Mouse (Mus musculus): ENCODE measurements around the gene Elk3. TPM values are rescaled to one million over a fixed set of nuclear protein-coding genes. Genes with fewer than 3 reads are reported as not detected.
"Not testable (repeated sequence)": the region's sequence is repeated elsewhere in the genome, so short reads cannot be mapped to it uniquely, and the experiment has no call there.

Gene Elk3
- polyA plus RNA-seq (2015; fragmentation: Nextera tagmentation; extraction: Ambion mirVana): 7.2 and 8.2 TPM in 2 replicates

GRCm38 (mm10) chr10:93310721-93311411 lies at the start of gene Elk3:
Elk3 (minus strand) TSS chr10:93311135.
- H3K4me3 ChIP-seq: peak within 1 kb of the TSS; percentile 56
- H3K36me3 ChIP-seq (ENCODE audit: poor library complexity, severe bottlenecking): no peaks in the 10 kb centered on the region
- H3K9me3 ChIP-seq (replicated peaks): no peaks in the 10 kb centered on the region
- WGBS: under 1% methylated on average over 44 of the region's 53 CpGs
- H3K27me3 ChIP-seq: peaks cover 15% of the 10 kb centered on the region
- ATAC-seq: peak; percentile 65
- H3K27ac ChIP-seq: peak within 1 kb of the TSS; percentile 31
- H3K4me1 ChIP-seq: peaks cover 19% of the 10 kb centered on the region
- peak within 1 kb of the TSS; percentile 99 for H3K4me2 ChIP-seq
- H3K9ac ChIP-seq: peak within 1 kb of the TSS; percentile 77

GRCm38 (mm10) chr10:93360623-93361022 lies 49.7 kb upstream of the Elk3 start:
- no peak for ATAC-seq
- no peaks in the 10 kb centered on the region for H3K27me3 ChIP-seq
- WGBS: 59% methylated on average over 3 of the region's 3 CpGs

GRCm38 (mm10) chr10:93360190-93360589 lies 49.3 kb upstream of the Elk3 start:
- H3K27ac ChIP-seq; ATAC-seq; H3K27me3 ChIP-seq; H3K4me2 ChIP-seq; H3K9ac ChIP-seq; H3K36me3 ChIP-seq (ENCODE audit: poor library complexity, severe bottlenecking); H3K4me3 ChIP-seq; H3K4me1 ChIP-seq; H3K9me3 ChIP-seq (replicated peaks): not testable (repeated sequence)
- 84% methylated on average over 4 of the region's 4 CpGs for WGBS

More at GRCm38 (mm10) chr10:93360623-93361022, 49.7 kb upstream of the Elk3 start:
- Histone ChIP-seq H3K9ac (no peak overlapping the region), H3K4me2 (no peak overlapping the region), H3K4me1 (0 out of 2 replicates have a peak, but pooled peaks cover 8% of the 10 kb centered on the region), H3K4me3 (no peak overlapping the region), H3K36me3 (ENCODE audit: poor library complexity, severe bottlenecking) (no peaks in the 10 kb centered on the region), H3K27ac (no peak overlapping the region), H3K9me3 (replicated peaks) (no peaks in the 10 kb centered on the region)

GRCm38 (mm10) chr10:93359339-93359863 lies 48.5 kb upstream of the Elk3 start:
- H3K4me3 ChIP-seq: no peak overlapping the region
- H3K36me3 ChIP-seq (ENCODE audit: poor library complexity, severe bottlenecking): no peaks in the 10 kb centered on the region
- no peak overlapping the region for H3K27ac ChIP-seq
- no peak overlapping the region for H3K9ac ChIP-seq
- no peaks in the 10 kb centered on the region for H3K9me3 ChIP-seq (replicated peaks)
- H3K4me2 ChIP-seq: no peak overlapping the region
- H3K4me1 ChIP-seq: 0 out of 2 replicates have a peak, but pooled peaks cover 4% of the 10 kb centered on the region
- no peak for ATAC-seq
- WGBS: 86% methylated on average over 7 of the region's 7 CpGs
- no peaks in the 10 kb centered on the region for H3K27me3 ChIP-seq

- H3K4me1 ChIP-seq: no peaks in the 10 kb centered on the region
- WGBS: 87% methylated on average over 4 of the region's 4 CpGs
- H3K9me3 ChIP-seq (replicated peaks): no peaks in the 10 kb centered on the region
- no peak overlapping the region for H3K27ac ChIP-seq
- no peaks in the 10 kb centered on the region for H3K27me3 ChIP-seq
- H3K9ac ChIP-seq: no peak overlapping the region
- no peak overlapping the region for H3K4me2 ChIP-seq
- ATAC-seq: no peak
- no peaks in the 10 kb centered on the region for H3K36me3 ChIP-seq (ENCODE audit: poor library complexity, severe bottlenecking)
- H3K4me3 ChIP-seq: no peak overlapping the region
These were observed 47.9 kb upstream of the Elk3 start for GRCm38 (mm10) chr10:93358878-93359277.

- 93% methylated on average over 5 of the region's 5 CpGs for WGBS
- no peak for ATAC-seq
- H3K9me3 ChIP-seq (replicated peaks): no peaks in the 10 kb centered on the region
These were observed 46.2 kb upstream of the Elk3 start for GRCm38 (mm10) chr10:93357162-93357561.

GRCm38 (mm10) chr10:93356122-93356521 lies 45.2 kb upstream of the Elk3 start:
- WGBS: 94% methylated on average over 9 of the region's 9 CpGs
- H3K4me2 ChIP-seq: no peak overlapping the region
- no peak overlapping the region for H3K4me3 ChIP-seq
- no peaks in the 10 kb centered on the region for H3K9me3 ChIP-seq (replicated peaks)
- no peak for ATAC-seq
- H3K27me3 ChIP-seq: no peaks in the 10 kb centered on the region
- no peaks in the 10 kb centered on the region for H3K36me3 ChIP-seq (ENCODE audit: poor library complexity, severe bottlenecking)
- no peak overlapping the region for H3K27ac ChIP-seq
- H3K9ac ChIP-seq: no peak overlapping the region
- no peaks in the 10 kb centered on the region for H3K4me1 ChIP-seq

More at GRCm38 (mm10) chr10:93357162-93357561, 46.2 kb upstream of the Elk3 start:
- no peaks in the 10 kb centered on the region for H3K4me1 ChIP-seq
- H3K36me3 ChIP-seq (ENCODE audit: poor library complexity, severe bottlenecking): no peaks in the 10 kb centered on the region
- no peak overlapping the region for H3K4me2 ChIP-seq
- no peaks in the 10 kb centered on the region for H3K27me3 ChIP-seq
- no peak overlapping the region for H3K4me3 ChIP-seq
- H3K27ac ChIP-seq: no peak overlapping the region
- H3K9ac ChIP-seq: no peak overlapping the region

- Histone ChIP-seq H3K4me1 (no peaks in the 10 kb centered on the region), H3K4me3 (no peak overlapping the region), H3K9me3 (replicated peaks) (no peaks in the 10 kb centered on the region), H3K27me3 (no peaks in the 10 kb centered on the region), H3K36me3 (ENCODE audit: poor library complexity, severe bottlenecking) (no peaks in the 10 kb centered on the region), H3K9ac (no peak overlapping the region), H3K4me2 (no peak overlapping the region), H3K27ac (no peak overlapping the region)
- ATAC-seq: no peak
- 46% methylated on average over 8 of the region's 8 CpGs for WGBS
These were observed 44.5 kb upstream of the Elk3 start for GRCm38 (mm10) chr10:93355276-93355927.

GRCm38 (mm10) chr10:93353545-93354326 lies 42.8 kb upstream of the Elk3 start:
- Histone ChIP-seq H3K4me1 (no peaks in the 10 kb centered on the region), H3K4me3 (no peak overlapping the region), H3K27me3 (no peaks in the 10 kb centered on the region), H3K9me3 (replicated peaks) (no peaks in the 10 kb centered on the region), H3K27ac (no peak overlapping the region), H3K9ac (no peak overlapping the region), H3K4me2 (no peak overlapping the region), H3K36me3 (ENCODE audit: poor library complexity, severe bottlenecking) (no peaks in the 10 kb centered on the region)
- ATAC-seq: no peak
- WGBS: 91% methylated on average over 10 of the region's 10 CpGs

GRCm38 (mm10) chr10:93347918-93348505 lies 37.1 kb upstream of the Elk3 start:
- no peak overlapping the region for H3K9ac ChIP-seq
- no peak overlapping the region for H3K4me3 ChIP-seq
- H3K4me2 ChIP-seq: no peak overlapping the region
- ATAC-seq: no peak
- WGBS: 80% methylated on average over 14 of the region's 14 CpGs
- H3K4me1 ChIP-seq: peaks cover 5% of the 10 kb centered on the region; the same call in 1 of the 2 replicates
- H3K27ac ChIP-seq: no peak overlapping the region
- H3K27me3 ChIP-seq: no peaks in the 10 kb centered on the region
- H3K36me3 ChIP-seq (ENCODE audit: poor library complexity, severe bottlenecking): no peaks in the 10 kb centered on the region
- H3K9me3 ChIP-seq (replicated peaks): no peaks in the 10 kb centered on the region

GRCm38 (mm10) chr10:93347387-93347786 lies 36.5 kb upstream of the Elk3 start:
- peaks cover 5% of the 10 kb centered on the region; the same call in 1 of the 2 replicates for H3K4me1 ChIP-seq
- no peak overlapping the region for H3K4me3 ChIP-seq
- H3K9ac ChIP-seq: no peak overlapping the region
- no peaks in the 10 kb centered on the region for H3K36me3 ChIP-seq (ENCODE audit: poor library complexity, severe bottlenecking)
- ATAC-seq: no peak
- WGBS: 67% methylated on average over 7 of the region's 7 CpGs
- H3K4me2 ChIP-seq: no peak overlapping the region
- no peak overlapping the region for H3K27ac ChIP-seq
- no peaks in the 10 kb centered on the region for H3K27me3 ChIP-seq
- H3K9me3 ChIP-seq (replicated peaks): no peaks in the 10 kb centered on the region
